Mouse (Mus musculus): ENCODE results near the gene Gbp6. TPM values are rescaled to one million over a fixed set of nuclear protein-coding genes. Genes with fewer than 3 reads are reported as not detected.

The Gbp6 gene
- total RNA-seq, 2 experiments from 2014 or later: 2.3 to 3.0 TPM

Other genes starting within 250 kb of the Gbp6 start
- gene Gbp9, start 154.2 kb downstream of the Gbp6 start, total RNA-seq (2021): 10 to 100 TPM; 10.2 to 13.1 TPM
- under 1 TPM; 0.26 to 0.40 TPM for gene Gbp8, start 154.2 kb downstream of the Gbp6 start, total RNA-seq (2021)
- 1 to 10 TPM; 6.4 to 6.8 TPM for gene Gbp4, start 154.1 kb downstream of the Gbp6 start, total RNA-seq (2021)
- gene Gbp10, start 54.2 kb downstream of the Gbp6 start, total RNA-seq (2021): under 1 TPM; 0.10 to 0.12 TPM
- gene Gm43302, start within 50 bp of the Gbp6 start, total RNA-seq (2021): under 1 TPM in 1 of 2 experiments, not detected in 1; 0.07 TPM
- 10 to 100 TPM; 15.8 to 19.8 TPM for gene Lrrc8b, start 122.1 kb upstream of the Gbp6 start, total RNA-seq (2021)
- 10 to 100 TPM; 55.5 to 58.8 TPM for gene Lrrc8c, start 225.7 kb upstream of the Gbp6 start, total RNA-seq (2021)

Data from heart, postnatal 10 days (tissue).